Mouse (Mus musculus) natural killer cell, adult 2 months (primary cell): ENCODE measurements around the gene Tmem126b.

Experiments used
- DNase-seq, 2 experiments: peaks; one replicate each; pipeline ENCODE4 v3.0.0; 2022; ENCODE audit warnings: low spot score in 2 of 2

Gene Tmem126b

DNA sequence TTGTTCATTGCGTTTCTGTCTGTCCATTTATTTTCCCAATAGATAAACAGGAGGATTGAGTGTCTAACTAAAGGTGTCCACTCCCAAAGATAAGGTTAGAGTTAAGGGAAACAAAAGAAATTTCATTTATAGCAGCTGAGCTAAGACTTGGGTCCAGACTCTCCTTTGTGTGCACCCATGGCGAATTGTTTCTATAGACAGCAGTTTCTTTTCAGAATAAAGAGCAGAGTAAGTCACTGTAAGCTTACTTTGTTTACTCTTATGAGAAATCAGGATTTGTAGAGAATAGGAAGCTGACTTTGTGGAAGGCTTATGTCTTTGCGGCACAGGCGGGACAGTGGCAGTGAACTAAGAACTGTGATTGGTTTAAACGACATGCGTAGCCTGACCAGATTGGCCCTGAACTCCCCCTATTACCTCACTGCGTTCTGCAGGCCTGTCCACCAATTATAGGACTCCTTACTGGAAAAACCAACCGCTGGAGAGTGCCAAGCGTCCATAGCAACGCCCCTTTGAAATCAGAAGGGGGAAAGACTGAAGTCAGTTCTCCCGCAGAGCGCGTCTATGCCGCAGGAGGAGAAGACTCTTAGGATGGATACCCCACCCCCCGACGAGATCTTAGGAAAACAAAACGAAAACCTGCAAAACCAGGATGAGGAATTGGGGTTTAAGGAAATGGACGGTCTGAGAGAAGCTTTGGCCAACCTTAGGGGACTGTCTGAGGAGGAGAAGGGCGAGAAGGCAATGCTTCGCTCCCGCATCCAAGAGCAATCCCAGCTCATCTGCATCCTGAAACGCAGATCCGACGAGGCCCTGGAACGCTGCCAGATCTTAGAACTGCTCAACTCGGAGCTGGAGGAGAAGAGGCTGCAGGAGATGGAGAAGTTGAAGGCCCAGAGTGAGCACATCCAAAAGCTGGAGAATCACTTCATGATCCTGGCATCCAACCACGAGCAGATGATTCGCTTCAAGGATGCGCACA, 49.5 kb downstream of the Tmem126b start, which contains the start of gene Ccdc89:
Gene Ccdc89, plus strand, starts transcription at position 558 of the 982 bp plus-strand sequence.
- DNase-seq = peak; percentile 31 to 43
